8 mouse cellular contexts compared by ENCODE assay signal in the genomic region with DNA sequence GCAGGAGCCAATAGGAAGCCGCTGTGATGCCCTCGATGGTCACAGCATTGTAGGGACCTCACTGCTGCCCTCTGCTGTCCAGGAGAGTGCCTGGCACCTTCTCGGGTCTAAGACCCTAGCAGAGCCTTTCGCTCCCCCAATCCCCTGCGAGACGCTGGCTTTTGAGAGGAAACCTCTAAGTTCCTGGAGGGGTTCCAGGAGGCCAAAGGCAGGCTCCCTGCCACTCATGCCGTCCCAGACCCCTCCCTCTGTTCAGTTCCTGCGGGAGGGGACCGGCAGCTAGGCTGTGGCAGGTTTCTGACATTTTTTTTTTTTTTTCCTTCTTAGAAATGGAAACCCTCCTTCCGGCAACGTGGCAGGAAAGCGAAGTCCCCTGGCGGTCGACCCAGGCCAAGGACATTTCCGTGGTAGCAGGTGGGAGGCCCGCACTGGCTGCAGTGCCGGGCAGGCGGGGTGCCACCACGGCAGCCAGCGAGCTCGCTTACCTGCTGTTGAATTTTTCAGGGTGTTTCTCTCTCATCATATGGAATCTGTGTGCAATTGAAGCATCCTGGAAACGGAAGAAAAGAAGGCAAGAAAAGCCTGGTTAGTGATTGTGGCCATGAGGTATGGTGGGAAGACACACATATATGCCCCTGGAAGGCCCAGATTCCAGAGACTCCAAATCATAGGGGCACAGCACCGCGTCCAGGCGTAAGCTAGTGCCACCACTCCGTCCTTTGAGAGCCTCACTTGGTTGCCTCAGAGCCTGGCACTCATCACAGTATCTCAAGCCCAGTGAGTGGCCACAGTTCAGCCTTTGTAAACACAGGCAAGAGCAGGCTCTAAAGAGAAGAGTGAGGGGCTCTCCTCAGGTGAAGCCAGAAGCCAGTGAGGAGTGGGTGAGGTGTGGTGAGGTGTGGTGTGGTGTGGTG.
DNase-seq lines count a peak whose midpoint lies in the region; ATAC-seq lines count a peak whose summit lies in the region.

No protein-coding gene starts in this region.

- 7% methylated on average over 26 of the region's 26 CpGs for WGBS in hindbrain, embryonic 15.5 days

- H3K9me3 ChIP-seq in hindbrain, embryonic 15.5 days = no peaks in the 10 kb centered on the region

- no peaks in the 10 kb centered on the region for H3K27me3 ChIP-seq in hindbrain, embryonic 15.5 days

- H3K9ac ChIP-seq in hindbrain, embryonic 15.5 days = peak overlapping the region; percentile 42

- peak overlapping the region; percentile 66 for H3K4me2 ChIP-seq in hindbrain, embryonic 15.5 days

- peak overlapping the region; percentile 39 for H3K4me3 ChIP-seq in hindbrain, embryonic 15.5 days

- H3K36me3 ChIP-seq in hindbrain, embryonic 15.5 days = no peaks in the 10 kb centered on the region

- peak; percentile 79 for ATAC-seq in hindbrain, embryonic 15.5 days (ENCODE audit: low FRiP score, low read depth)

- DNase-seq in WW6 (ENCODE audit: low read depth, low spot score) = peak; percentile 82
- peak; percentile 78 to 81 for DNase-seq in cerebellum, postnatal 36 days
- peak; percentile 83 to 88 for DNase-seq in frontal cortex, postnatal 36 days (ENCODE audit: low spot score in 2 of 2)
- peak; percentile 78 for DNase-seq in left cerebral cortex, adult 11 months (ENCODE audit: low spot score)
- DNase-seq in lung, postnatal 4 days = peak; percentile 86 to 88
- DNase-seq in retina, postnatal 7 days (ENCODE audit: low read depth, low spot score) = peak; percentile 70
- DNase-seq in urinary bladder, adult 2 months (ENCODE audit: low spot score) = peak; percentile 68

- peak overlapping the region; percentile 63 for H3K27ac ChIP-seq in hindbrain, embryonic 15.5 days (replicated peaks)

- H3K4me1 ChIP-seq in hindbrain, embryonic 15.5 days (replicated peaks) = peaks cover 28% of the 10 kb centered on the region

Comparison
In these comparisons a context has a peak if more than half of its experiments do, and no peak if none do; other contexts are left out.
1. Peak in every context shown above with its lines: DNase-seq, ATAC-seq, H3K4me3 ChIP-seq and H3K27ac ChIP-seq.